Mouse (Mus musculus): ENCODE measurements around the gene Elp5.
"Not testable (repeated sequence)": the region's sequence is repeated elsewhere in the genome, so short reads cannot be mapped to it uniquely, and the experiment has no call there.

Gene Elp5

GRCm38 (mm10) chr11:69956218-69956617 is 26.1 kb downstream of the Elp5 start:
- DNase-seq (ENCODE audit: low spot score in 2 of 2) = no peak

DNA sequence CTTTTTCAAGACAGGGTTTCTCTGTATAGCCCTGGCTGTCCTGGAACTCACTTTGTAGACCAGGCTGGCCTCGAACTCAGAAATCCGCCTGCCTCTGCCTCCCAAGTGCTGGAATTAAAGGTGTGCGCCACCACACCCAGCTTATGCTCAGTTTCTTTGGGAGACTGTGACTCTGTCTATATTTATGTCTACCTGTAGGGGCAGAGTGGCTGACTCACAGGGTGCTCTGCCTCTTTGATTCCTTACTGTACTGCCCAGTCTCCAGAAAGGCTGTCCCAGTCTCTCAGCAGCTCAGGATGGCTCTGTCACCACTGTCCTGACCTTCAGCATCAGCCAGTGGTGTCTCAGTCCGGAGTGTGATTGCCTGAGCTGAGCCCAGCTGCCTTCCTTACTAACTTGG is 26.7 kb downstream of the Elp5 start:
- not testable (repeated sequence) for DNase-seq (ENCODE audit: low spot score in 2 of 2)

- DNase-seq (ENCODE audit: low spot score in 2 of 2) = no peak
Measured at GRCm38 (mm10) chr11:69953267-69953915, 28.9 kb downstream of the Elp5 start.

DNA sequence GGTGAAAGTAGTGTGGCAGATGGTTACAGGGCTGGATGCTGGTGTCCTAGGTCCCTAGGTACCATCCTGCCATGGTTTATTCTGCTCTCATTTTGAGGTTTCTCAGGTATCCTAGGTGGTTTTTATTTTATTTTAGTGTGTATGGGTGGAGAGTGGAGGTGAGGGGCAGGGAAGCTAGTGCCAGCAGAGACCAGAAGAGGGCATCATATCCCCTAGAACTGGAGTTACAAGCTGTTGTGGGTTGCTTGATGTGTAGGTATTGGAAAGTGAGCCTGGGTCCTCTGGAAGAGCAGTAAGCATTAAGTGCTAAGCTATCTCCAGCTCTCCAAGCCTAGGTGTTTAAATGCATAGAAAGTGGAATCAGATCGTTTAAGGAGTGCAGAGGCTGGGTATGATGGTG is 30.0 kb downstream of the Elp5 start:
- DNase-seq (ENCODE audit: low spot score in 2 of 2) = no peak

GRCm38 (mm10) chr11:69950807-69951459 is 31.4 kb downstream of the Elp5 start:
- no peak for DNase-seq (ENCODE audit: low spot score in 2 of 2)

GRCm38 (mm10) chr11:69948763-69949150 is 33.6 kb downstream of the Elp5 start:
- peak; percentile 33 to 78 for DNase-seq (ENCODE audit: low spot score in 2 of 2)

GRCm38 (mm10) chr11:69948066-69948762 is 34.1 kb downstream of the Elp5 start, which contains the start of gene Slc2a4:
Slc2a4 (minus strand) TSS chr11:69948188.
- DNase-seq (ENCODE audit: low spot score in 2 of 2) = peak in 1 of 2 experiments; percentile 41

GRCm38 (mm10) chr11:69947337-69948065 is 34.8 kb downstream of the Elp5 start:
- DNase-seq (ENCODE audit: low spot score in 2 of 2) = no peak

DNA sequence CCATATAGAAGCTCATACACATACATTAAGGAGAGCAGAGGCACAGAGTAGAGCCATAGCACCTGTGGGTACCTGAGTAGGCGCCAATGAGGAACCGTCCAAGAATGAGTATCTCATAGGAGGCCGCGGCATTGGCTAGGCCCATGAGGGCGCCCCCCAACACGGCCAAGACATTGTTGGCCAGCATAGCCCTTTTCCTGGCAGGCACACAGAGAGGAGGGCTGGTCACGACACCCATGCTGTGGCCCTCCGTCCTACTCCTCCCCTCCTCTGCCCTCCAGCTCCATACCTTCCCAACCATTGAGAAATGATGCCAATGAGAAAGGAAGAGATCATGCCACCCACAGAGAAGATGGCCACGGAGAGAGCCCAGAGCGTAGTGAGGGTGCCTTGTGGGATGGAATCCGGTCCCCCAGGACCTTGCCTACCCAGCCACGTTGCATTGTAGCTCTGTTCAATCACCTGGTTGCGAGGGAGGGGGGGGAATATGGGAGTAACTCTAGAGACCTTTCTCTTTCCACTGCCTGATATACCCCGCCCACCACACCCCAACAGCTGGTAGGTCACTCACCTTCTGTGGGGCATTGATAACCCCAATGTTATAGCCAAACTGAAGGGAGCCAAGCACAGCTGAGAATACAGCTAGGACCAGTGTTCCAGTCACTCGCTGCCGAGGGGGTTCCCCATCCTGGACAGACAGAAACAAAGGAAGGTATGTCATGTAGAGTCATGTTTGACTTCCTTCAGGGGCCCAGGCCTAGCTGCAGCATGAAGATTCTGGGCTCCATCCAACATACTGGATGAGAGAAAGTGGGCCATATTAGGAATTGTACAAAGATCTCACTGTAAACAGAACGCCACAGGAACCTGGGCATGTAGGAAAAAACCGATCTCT is 36.1 kb downstream of the Elp5 start:
- DNase-seq (ENCODE audit: low spot score in 2 of 2) = no peak

DNA sequence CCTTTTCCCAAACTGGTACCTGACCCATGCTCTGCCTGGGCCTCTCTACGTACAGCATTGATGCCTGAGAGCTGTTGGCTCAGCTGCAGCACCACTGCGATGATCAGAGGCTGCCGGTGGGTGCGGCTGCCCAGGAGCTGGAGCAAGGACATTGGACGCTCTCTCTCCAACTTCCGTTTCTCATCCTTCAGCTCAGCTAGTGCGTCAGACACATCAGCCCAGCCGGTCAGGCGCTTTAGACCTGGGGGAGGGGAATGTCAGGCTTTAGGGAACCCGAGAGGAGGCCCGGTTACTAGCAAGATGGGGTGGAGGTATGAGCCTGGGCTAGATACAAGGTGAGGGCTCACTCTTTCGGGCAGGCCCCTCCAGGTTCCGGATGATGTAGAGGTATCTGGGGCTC is 37.1 kb downstream of the Elp5 start:
- DNase-seq (ENCODE audit: low spot score in 2 of 2) = no peak

DNA sequence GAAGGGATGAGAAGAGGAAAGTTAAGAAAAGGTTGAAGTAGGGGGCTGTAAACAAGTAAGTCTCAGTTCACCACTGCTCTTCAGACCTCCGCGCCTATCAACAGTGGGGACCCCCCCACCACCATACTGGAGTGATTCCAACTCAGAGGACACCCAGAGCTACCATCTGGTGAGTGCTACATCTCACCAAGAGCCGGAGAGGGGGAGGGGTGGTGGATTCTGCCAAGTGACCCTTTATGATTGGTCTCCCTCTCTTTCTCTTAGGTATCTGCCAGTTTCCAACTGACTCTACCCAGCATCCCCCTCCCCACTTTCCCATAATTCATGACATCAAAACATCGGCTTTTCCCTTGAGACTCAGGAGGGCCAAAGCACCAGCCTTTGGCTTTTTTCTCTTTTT is 41.4 kb downstream of the Elp5 start:
- DNase-seq (ENCODE audit: low spot score in 2 of 2) = no peak

- DNase-seq (ENCODE audit: low spot score in 2 of 2) = no peak
Measured at GRCm38 (mm10) chr11:69939731-69940130, 42.6 kb downstream of the Elp5 start.

GRCm38 (mm10) chr11:69939181-69939580 is 43.1 kb downstream of the Elp5 start:
- DNase-seq (ENCODE audit: low spot score in 2 of 2) = no peak

DNA sequence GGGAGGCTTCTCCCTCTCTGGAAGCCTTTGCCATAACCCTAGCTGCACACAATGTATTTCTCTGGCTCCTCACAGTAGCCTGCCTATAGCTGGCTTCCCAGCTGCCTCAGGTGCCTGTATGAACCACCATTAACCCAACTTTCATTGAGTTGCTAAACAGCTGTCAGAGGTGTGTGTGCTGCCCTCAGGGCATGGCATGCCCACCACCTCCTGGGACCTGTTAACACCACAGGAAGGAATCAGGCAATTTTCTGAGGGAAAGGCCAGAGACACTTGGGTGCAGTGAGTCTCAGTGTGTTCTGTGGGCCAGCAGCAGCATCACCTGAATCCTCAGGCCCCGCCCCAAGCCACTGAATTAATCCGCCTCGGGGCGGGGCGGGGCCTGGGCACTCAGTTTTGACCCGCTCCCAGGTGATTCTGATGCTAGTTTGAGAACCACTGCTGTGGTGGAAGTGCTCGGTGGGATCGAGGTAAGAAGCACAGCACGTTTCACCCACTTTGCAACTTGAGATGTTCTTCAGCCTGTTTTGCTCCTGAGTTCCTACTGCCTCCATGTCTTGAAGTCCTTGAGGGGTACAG is 43.8 kb downstream of the Elp5 start:
- no peak for DNase-seq (ENCODE audit: low spot score in 2 of 2)

DNA sequence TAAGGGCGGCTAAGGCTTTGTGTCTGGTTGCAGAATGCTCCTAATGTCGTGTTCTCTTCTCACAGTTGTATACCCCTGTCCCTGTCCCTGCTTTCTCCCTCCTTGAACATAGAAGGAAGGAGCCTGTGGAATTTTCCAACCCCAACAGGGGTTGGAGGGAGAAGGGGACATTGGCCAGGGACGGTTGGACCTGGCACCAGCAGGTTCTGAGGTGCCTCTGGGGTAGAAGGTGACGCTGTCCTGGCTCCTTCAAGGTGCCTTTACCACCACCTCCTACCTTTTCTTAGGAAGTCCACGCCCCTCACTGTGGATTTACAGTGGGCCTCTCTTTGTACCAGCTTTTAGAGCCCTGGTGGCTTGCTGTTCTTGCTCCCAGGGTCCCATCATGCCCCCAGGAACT is 44.5 kb downstream of the Elp5 start:
- DNase-seq (ENCODE audit: low spot score in 2 of 2) = no peak

DNA sequence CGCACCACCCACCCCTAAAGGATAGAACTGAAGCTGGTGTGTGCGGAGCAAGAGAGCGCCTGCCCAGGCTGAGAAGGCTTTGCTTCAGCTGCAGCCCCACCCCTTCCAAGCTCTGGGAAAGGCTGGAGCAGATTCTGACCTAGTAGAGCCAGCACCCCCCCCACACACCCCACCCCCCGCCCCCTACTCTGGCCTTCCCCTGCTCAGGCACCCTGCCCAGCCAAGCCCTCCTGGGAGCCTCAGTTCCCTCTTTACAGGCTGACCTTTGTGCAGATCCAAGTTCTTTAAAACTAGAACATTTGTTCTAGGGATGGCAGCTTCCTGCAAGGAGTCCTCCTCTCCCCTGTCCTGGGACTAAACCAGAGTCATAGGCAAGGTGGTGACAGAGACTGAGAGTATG is 44.9 kb downstream of the Elp5 start:
- DNase-seq (ENCODE audit: low spot score in 2 of 2) = no peak

DNA sequence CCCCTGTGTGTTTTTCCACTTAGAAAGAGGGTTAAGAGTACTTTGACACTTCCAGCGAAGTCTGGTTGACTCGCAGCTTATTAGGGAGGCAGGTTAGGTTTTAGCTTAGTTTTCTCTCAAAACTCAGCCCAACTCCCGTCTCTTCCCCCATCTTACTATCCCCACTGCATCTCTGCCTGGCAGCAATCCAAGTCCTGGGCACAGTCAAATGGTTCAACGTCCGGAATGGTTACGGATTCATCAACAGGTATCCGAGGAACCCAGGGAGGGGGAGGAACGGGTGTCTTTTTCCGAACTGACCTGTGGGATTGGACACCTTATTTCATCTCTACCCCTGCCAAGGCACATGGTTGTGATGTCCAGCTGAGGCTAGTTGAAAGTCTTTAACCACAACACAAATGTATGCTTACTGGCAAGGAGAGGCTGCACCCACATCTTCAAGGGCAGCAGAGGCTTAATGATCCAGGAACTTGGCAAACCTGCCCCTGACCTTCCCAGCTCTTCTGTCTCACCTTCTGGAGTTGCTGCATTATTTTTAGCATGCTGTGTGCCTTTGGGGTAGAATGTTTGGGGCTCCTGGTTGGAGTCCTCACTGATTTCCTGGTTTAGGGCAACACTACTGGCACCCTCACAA is 45.5 kb downstream of the Elp5 start:
- no peak for DNase-seq (ENCODE audit: low spot score in 2 of 2)

- no peak for DNase-seq (ENCODE audit: low spot score in 2 of 2)
Measured at GRCm38 (mm10) chr11:69936156-69936555, 46.2 kb downstream of the Elp5 start.

DNA sequence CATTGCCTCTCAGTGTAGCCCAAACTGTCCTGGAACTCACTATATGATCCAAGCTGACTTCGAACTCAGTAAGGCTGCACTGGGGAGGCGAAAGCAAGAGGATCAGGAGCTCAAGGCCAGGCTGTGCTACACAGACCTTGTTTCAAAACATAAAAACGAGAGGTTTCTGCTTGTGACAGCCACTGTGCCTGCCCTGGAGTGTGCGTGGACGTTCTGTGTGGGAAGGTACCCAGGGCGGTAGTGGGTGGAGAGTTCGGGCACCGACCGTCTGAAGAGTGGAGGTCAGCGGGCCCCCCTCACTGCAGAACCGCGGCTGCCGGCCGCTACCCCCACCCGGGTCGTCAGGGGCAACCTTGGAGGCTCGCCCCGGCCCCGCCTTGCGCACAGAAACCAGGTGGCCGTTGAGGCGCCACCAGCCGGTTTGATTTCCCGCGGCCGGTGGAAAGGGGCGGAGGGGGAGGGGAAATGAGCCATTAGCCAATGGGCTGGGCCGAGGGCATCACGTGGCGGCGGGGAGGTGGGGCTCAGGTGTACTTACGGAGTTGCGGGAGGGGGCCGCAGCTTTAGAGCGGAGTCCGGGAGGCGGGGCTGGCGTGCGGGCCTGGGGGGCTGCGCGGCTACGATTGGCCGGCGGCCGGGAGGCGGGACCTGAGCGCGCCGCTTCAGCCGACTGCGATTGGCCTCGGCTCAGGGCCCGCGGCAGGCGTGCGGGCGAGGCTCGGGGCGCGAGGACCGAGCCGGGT is 47.0 kb downstream of the Elp5 start, which contains the start of gene Ybx2:
TSS of gene Ybx2 (plus strand) at position 660 of the 743 bp plus-strand sequence.
- DNase-seq (ENCODE audit: low spot score in 2 of 2) = peak; percentile 69 to 87

DNA sequence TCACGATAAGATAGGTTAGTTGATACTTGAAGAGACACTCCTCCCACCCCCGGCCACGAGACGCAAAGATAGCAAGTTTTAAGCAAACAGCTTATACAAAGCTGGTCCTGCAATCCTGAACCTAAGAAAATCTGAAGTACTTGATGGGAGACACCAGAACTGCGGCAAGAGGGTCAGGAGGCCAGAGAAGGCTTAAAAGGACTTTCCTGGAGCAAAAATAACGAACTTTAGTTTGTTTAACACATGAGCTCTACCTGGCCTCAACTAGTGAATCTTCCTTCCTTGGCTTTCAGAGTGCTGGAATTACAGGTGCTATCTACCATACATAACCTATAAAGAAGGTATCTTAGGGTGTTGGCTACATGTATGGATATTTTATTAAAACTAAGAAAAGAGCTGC is 47.6 kb downstream of the Elp5 start:
- no peak for DNase-seq (ENCODE audit: low spot score in 2 of 2)
